Mouse (Mus musculus) limb, embryonic 15.5 days (tissue): ENCODE results near the gene Mgat4b. TPM values are rescaled to one million over a fixed set of nuclear protein-coding genes. Genes with fewer than 3 reads are reported as not detected.
"Not testable (repeated sequence)": the region's sequence is repeated elsewhere in the genome, so short reads cannot be mapped to it uniquely, and the experiment has no call there.

Experiments
- ATAC-seq: fragments of 200-750 bp; cut with Nextera tagmentation; 2 replicates; pipeline ENCODE4 v1.8.0; 2017; ENCODE audit warnings: low read depth, moderate TSS enrichment; ENCODE audit not compliant: insufficient number of reproducible peaks, low FRiP score, low TSS enrichment
- H3K27ac ChIP-seq: fragments of 300-500 bp; sonication (generic); 2 replicates; pipeline ENCODE4 v1.5.1; 2015; ENCODE audit warnings: moderate library complexity, mild to moderate bottlenecking, inconsistent platforms
- H3K27me3 ChIP-seq: fragments of 300-500 bp; sonication (generic); 2 replicates; pipeline ENCODE4 v1.6.1; 2015; ENCODE audit warnings: inconsistent platforms
- H3K36me3 ChIP-seq: fragments of 300-500 bp; sonication (generic); 2 replicates; pipeline ENCODE4 v1.6.1; 2015; ENCODE audit warnings: inconsistent platforms
- H3K4me1 ChIP-seq: fragments of 300-500 bp; sonication (generic); 2 replicates; pipeline ENCODE4 v1.6.1; 2015; ENCODE audit warnings: inconsistent platforms
- H3K4me2 ChIP-seq: fragments of 300-500 bp; sonication (generic); 2 replicates; pipeline ENCODE4 v1.6.1; 2015; ENCODE audit warnings: mild to moderate bottlenecking, inconsistent platforms
- H3K4me3 ChIP-seq: fragments of 300-500 bp; sonication (generic); 2 replicates; pipeline ENCODE4 v1.5.1; 2015; ENCODE audit warnings: mild to moderate bottlenecking, inconsistent platforms
- H3K9ac ChIP-seq: fragments of 300-500 bp; sonication (generic); 2 replicates; pipeline ENCODE4 v1.6.1; 2015; ENCODE audit warnings: inconsistent platforms
- H3K9me3 ChIP-seq: fragments of 300-500 bp; sonication (generic); 2 replicates; pipeline ENCODE4 v1.6.1; 2016; ENCODE audit warnings: inconsistent platforms
- WGBS: fragments of 180-500 bp; shearing (Covaris S2); methylation state at CpG from one replicate; pipeline ENCODE4 v1.1.7; 2015; 5-methylcytosine and 5-hydroxymethylcytosine counted together
- polyA plus RNA-seq: library from polyadenylated mRNA; unstranded; fragments of >200 nt; fragmentation: Nextera tagmentation; extraction: Ambion mirVana; gene quantifications from 2 replicates; pipeline ENCODE4 v1.2.1, GENCODE M21; 2015

Mgat4b gene
- polyA plus RNA-seq, result 12.5 and 16.0 TPM in 2 replicates

- ATAC-seq, result peak; percentile 50
- no peaks in the 10 kb centered on the region for H3K9me3 ChIP-seq
- peaks cover 20% of the 10 kb centered on the region for H3K4me1 ChIP-seq
- H3K27me3 ChIP-seq, result no peaks in the 10 kb centered on the region
- peaks cover 25% of the 10 kb centered on the region for H3K36me3 ChIP-seq
- WGBS, result under 1% methylated on average over 48 of the region's 48 CpGs
- peak within 1 kb of the TSS; percentile 94 for H3K4me3 ChIP-seq
- peak within 1 kb of the TSS; percentile 99 for H3K27ac ChIP-seq
- peak within 1 kb of the TSS; percentile 98 for H3K9ac ChIP-seq
- H3K4me2 ChIP-seq, result peak within 1 kb of the TSS; percentile 60
Observed at GRCm38 (mm10) chr11:50210505-50211151, at the start of gene Mgat4b, which contains the start of gene Sqstm1. Mgat4b (plus strand) TSS chr11:50210890. Sqstm1 (minus strand) TSS chr11:50210827.

DNA sequence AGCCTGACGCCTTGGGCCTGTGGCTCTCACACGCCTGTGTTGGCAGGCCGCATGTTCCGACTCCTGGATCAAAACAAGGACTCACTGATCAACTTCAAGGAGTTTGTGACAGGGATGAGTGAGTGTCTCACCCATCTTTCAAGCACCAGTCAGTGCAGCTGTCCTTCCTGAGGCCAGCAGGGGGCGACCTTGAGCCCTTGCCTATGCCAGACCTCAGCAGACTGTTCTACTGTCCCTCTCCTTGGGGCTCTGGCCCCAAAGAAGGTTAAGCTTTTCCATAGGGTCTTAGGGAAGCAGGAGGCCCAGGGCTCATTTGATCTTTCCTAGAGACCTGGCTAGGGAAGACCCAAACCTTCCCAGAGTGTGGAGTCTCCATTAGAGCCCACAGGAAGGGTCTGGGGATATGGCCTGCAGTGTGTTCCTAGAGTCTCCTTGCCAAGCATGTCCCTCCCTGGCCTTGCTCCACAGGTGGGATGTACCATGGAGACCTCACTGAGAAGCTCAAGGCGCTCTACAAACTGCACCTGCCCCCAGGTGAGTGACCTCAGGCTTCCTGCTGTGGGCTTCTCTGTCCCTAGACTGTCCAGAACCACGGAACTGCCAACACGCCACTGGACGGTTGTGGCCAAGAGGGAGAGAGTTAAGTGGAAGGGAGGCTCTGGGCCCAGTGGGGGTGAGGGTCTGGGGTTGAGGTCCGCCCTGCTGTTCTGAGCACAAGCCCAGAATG lies 48.9 kb upstream of the Mgat4b start:
- 64% methylated on average over 10 of the region's 10 CpGs for WGBS
- Histone ChIP-seq H3K27ac (no peak overlapping the region), H3K27me3 (no peaks in the 10 kb centered on the region), H3K9me3 (no peaks in the 10 kb centered on the region), H3K4me2 (no peak overlapping the region), H3K4me3 (no peak overlapping the region), H3K4me1 (no peaks in the 10 kb centered on the region), H3K9ac (no peak overlapping the region), H3K36me3 (peaks cover 92% of the 10 kb centered on the region)
- no peak for ATAC-seq

DNA sequence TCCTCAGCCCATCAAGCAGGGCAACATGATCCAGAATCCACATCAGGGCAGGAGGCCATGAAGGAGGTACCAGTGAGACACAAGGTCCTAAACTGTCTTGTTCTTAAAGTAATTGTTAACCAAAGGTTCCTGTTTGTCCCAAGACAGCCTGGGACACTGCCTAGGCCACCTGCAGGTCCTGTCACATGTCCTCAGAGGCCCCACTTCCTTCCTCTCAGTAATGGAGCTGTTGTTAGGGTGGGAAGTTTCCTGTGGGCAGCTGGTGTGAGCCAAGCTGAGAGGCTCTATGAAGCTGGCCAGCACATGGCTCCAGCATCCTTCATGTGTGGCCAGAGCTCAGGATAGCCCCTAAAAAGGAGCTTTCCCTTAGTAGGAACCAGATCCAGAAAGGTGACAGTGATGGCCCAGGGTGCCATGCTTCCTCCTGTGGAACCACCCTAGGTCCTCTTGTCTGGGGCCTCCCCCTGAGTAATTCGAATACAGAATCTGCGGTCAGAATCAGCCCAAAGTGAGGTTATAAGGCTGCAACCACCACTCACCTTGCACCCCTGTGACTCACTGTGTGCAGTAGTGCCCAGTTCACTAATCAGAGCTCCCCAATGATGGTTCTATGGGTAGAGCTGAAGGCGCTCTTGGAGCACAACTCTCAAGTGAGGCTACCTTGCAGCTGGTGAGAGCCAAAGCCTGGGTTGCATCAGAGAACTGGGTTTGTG lies 48.2 kb upstream of the Mgat4b start:
- H3K36me3 ChIP-seq, result peaks cover 85% of the 10 kb centered on the region
- no peak for ATAC-seq
- 90% methylated on average over 3 of the region's 3 CpGs for WGBS

DNA sequence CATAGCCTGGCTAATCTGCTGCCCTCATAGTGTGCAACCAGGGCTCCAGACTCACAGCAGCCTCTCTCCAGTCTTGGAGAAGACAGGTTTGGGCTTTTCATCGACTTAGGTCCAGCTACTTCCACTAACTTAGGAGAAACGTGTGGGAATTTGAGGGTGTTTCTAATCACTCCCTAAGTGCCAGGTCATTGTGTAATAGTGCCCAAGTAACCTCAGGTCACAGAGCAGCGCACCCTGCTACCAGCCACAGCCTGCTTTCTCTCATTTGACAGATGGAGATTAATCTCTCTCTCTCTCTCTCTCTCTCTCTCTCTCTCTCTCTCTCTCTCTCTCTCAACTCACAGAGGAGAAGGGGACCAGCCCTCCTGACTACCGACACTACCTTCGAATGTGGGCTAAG lies 42.3 kb upstream of the Mgat4b start:
- H3K27me3 ChIP-seq, result no peaks in the 10 kb centered on the region
- no peak overlapping the region for H3K4me3 ChIP-seq
- H3K9me3 ChIP-seq, result no peaks in the 10 kb centered on the region
- peaks cover 70% of the 10 kb centered on the region for H3K36me3 ChIP-seq
- H3K4me2 ChIP-seq, result no peak overlapping the region
- no peak overlapping the region for H3K9ac ChIP-seq
- no peaks in the 10 kb centered on the region for H3K4me1 ChIP-seq
- 87% methylated on average over 5 of the region's 5 CpGs for WGBS
- H3K27ac ChIP-seq, result no peak overlapping the region
- no peak for ATAC-seq

More for the DNA sequence above, 48.2 kb upstream of the Mgat4b start:
- H3K4me3 ChIP-seq, result no peak overlapping the region
- no peaks in the 10 kb centered on the region for H3K9me3 ChIP-seq
- no peak overlapping the region for H3K9ac ChIP-seq
- no peak overlapping the region for H3K27ac ChIP-seq
- no peak overlapping the region for H3K4me2 ChIP-seq
- no peaks in the 10 kb centered on the region for H3K27me3 ChIP-seq
- no peaks in the 10 kb centered on the region for H3K4me1 ChIP-seq

DNA sequence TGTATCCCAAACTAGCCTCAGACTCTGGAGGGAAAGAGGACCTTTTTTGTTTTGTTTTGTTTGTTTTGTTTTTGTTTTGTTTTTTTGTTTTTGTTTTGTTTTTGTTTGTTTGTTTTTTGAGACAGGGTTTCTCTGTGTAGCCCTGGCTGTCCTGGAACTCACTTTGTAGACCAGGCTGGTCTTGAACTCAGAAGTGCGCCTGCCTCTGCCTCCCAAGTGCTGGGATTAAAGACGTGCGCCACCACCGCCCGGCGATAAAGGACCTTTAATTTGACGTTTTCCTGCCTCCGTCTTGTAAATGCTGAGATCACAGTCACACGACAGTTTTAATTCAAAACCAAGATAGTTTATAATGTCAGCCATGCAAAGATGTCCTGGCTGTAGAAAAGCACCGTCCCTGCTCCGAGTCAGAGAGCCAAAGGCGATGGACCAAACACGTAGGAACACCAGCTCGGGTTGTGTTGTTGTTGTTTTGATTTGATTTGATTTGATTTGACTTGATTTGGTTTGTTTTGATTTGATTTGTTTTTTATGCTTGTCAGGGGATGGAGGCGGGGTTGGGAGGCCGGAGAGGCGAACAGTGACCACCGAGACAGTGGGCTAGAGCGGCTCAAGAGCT lies 36.5 kb upstream of the Mgat4b start, which contains the start of gene Mrnip:
Gene Mrnip, plus strand, starts transcription at position 334 of the 619 bp plus-strand sequence.
- H3K4me1 ChIP-seq, result not testable (repeated sequence)

DNA sequence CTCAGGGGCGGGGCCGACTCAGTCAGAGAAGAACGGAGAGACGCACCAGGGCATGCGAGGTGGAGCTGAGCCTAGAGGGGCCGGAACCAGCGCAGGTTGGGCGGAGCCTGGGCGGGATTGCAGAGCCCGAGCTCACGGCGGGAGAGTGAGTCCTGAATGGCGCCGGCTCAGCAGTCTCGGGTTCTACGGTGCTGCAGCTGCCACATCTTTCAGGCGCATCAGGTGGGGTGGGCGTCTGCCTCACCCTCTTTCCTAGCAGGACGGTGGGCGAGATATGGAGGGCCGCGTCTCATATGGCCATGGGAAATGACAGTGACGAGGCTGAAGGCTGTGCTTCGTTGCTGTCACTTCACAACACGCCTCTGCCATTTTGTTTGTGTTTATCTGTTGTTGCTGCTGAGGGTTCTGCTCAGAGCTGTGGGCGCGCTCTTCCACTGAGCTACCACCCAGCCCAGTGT lies 35.9 kb upstream of the Mgat4b start:
- peak; percentile 96 for ATAC-seq
- Histone ChIP-seq H3K27ac (peak overlapping the region; percentile 27; the same call in 1 of the 2 replicates), H3K36me3 (peaks cover 43% of the 10 kb centered on the region), H3K27me3 (no peaks in the 10 kb centered on the region), H3K4me3 (peak overlapping the region; percentile 68), H3K9ac (peak overlapping the region; percentile 65), H3K4me1 (peaks cover 6% of the 10 kb centered on the region; the same call in 1 of the 2 replicates), H3K9me3 (no peaks in the 10 kb centered on the region), H3K4me2 (peak overlapping the region; percentile 72)
- WGBS, result under 1% methylated on average over 27 of the region's 27 CpGs

More for the DNA sequence above, 36.5 kb upstream of the Mgat4b start, which contains the start of gene Mrnip:
- WGBS, result 6% methylated on average over 19 of the region's 19 CpGs
- H3K27me3 ChIP-seq, H3K9me3 ChIP-seq: not testable (repeated sequence)
- Histone ChIP-seq H3K4me2 (peak within 1 kb of the TSS; percentile 72), H3K36me3 (peaks cover 48% of the 10 kb centered on the region), H3K4me3 (peak within 1 kb of the TSS; percentile 68), H3K9ac (peak within 1 kb of the TSS; percentile 65), H3K27ac (peak within 1 kb of the TSS; percentile 62)
- peak; percentile 17; the same call in 1 of the 2 replicates for ATAC-seq

DNA sequence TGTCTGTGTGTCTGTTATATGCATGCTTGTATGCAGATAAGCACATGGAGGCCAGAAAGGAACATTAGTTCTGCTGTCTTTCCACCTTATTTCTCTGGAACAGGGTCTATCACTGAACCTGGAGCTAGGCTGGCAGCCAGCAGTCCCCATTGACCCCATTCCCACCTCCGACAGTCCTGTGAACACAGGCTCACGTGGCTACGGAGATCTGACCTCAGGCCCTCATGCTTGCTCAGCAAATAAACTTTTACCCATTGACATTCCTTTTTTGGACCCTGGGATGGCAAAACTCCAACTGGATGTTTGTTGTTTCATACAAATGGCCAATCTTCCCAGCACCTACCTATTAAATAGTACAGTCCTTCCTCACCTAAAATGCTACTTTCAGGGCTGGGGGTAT lies 34.3 kb upstream of the Mgat4b start:
- Histone ChIP-seq H3K9ac (no peak overlapping the region), H3K4me2 (no peak overlapping the region), H3K9me3 (no peaks in the 10 kb centered on the region), H3K36me3 (peaks cover 29% of the 10 kb centered on the region), H3K4me1 (peaks cover 6% of the 10 kb centered on the region; the same call in 1 of the 2 replicates), H3K27me3 (no peaks in the 10 kb centered on the region), H3K4me3 (no peak overlapping the region), H3K27ac (no peak overlapping the region)
- 86% methylated on average over 3 of the region's 3 CpGs for WGBS
- no peak for ATAC-seq

DNA sequence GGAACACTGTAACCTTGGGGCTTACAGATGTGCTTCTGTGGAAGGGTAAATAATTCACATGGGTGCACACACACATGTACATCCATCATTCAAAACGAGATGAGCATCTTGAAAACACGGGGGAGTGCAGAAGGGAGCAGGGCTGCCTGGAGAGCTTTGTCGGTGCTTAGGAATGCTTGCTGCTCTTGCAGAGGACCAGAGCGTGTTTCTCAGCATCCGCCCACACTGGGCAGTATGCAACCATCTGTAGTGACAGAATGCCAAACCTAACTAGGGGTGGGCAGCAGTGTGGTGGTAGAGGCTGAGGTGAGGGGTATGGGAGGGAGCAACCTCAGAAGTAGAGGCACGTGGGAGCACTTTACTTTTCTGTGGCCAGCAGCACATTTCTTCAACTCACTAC lies 33.6 kb upstream of the Mgat4b start:
- 70% methylated on average over 6 of the region's 6 CpGs for WGBS
- peaks cover 6% of the 10 kb centered on the region; the same call in 1 of the 2 replicates for H3K4me1 ChIP-seq
- no peaks in the 10 kb centered on the region for H3K9me3 ChIP-seq
- H3K9ac ChIP-seq, result no peak overlapping the region
- peaks cover 21% of the 10 kb centered on the region for H3K36me3 ChIP-seq
- no peak overlapping the region for H3K4me3 ChIP-seq
- no peaks in the 10 kb centered on the region for H3K27me3 ChIP-seq
- H3K27ac ChIP-seq, result no peak overlapping the region
- no peak overlapping the region for H3K4me2 ChIP-seq
- ATAC-seq, result no peak

DNA sequence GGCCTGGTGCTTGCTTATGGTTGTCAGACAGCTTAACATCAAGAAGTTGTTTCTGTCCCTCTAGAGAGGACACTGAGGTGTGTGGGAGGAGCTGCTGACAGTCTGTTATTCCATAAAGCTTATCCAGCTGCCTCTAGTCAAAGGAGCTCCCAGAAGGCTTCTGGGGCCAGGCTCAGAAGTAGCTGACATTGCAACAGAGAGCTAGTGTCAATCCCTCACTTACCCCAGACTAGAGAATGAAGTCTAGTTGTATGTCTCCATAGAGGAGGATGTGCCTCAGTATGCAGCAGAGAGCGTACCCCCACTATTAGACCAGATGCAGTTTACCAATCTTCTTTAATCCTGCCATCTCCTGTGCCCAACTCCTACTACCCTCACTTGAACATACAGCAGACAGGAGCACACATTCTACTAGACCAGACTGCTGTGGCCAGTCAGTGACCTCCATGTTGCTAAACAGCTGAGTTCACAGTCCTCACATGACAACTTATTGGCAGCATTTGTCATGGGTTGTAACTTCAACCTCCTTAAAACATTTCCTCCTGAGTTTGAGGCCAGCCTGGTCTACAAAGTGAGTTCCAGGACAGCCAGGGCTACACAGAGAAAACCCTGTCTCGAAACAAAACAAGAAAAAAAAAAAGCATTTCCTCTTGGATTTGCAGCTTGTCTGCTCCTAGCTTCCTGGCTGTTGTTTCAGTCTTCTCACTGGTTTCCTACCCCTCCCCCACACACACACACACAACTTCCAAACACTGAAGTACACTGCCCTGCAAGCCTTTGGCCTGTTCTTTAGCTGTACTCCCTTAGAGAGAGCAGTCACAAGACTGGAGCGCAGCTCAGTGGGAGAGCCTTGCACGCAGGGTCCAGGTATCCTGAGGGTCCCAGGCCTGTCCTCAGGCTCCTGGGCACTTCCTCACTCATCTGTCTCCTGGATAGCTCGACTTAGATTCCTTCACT lies 31.9 kb upstream of the Mgat4b start:
- no peak overlapping the region for H3K27ac ChIP-seq

DNA sequence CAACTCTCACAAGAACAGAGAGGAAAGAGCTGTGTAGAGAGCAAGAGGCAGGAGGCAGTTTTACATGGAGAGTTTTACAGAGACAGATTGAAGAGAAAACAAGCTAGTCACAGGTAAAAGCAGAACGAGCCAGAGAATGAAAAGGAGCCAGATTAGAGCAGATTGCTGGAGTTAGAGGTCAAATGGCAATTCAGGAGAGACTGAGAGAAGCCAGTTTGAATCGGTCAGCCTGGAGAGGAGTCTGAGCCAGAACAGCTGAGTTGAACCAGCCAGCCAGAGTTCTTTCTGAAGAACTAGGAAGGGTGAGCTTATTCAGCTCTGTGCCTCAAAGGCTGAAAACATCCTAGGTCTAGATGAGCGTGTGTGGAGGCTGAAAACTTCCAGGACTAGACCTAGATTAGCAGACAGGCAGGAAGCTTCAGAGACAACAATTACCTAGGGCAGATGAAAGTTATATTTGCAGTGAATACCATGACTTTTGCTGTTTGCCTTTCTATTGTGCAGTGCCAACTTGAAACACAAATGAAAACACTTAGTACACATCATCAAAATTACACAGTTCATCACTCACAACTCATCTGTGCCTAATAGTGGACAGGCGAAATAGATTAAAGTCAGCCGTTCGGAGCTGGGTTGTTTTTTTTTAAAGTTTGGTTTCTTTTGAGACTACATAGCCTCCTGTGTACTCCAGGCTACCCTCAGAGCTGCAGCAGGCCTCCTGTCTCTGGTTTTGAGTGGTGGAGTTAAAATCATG lies 30.0 kb upstream of the Mgat4b start:
- Histone ChIP-seq H3K4me1 (no peaks in the 10 kb centered on the region; the same call in 1 of the 2 replicates), H3K27ac (no peak overlapping the region), H3K36me3 (peaks cover 21% of the 10 kb centered on the region), H3K27me3 (no peaks in the 10 kb centered on the region), H3K4me2 (no peak overlapping the region), H3K4me3 (no peak overlapping the region), H3K9ac (no peak overlapping the region), H3K9me3 (no peaks in the 10 kb centered on the region)
- no peak for ATAC-seq
- 74% methylated on average over 6 of the region's 6 CpGs for WGBS

More for the DNA sequence above, 31.9 kb upstream of the Mgat4b start:
- 79% methylated on average over 5 of the region's 5 CpGs for WGBS
- ATAC-seq, result no peak
- no peaks in the 10 kb centered on the region for H3K9me3 ChIP-seq
- no peak overlapping the region for H3K9ac ChIP-seq
- H3K36me3 ChIP-seq, result peaks cover 21% of the 10 kb centered on the region
- H3K4me1 ChIP-seq, result peaks cover 6% of the 10 kb centered on the region; the same call in 1 of the 2 replicates
- H3K27me3 ChIP-seq, result no peaks in the 10 kb centered on the region
- H3K4me3 ChIP-seq, result no peak overlapping the region
- H3K4me2 ChIP-seq, result no peak overlapping the region
